In the genomic region with DNA sequence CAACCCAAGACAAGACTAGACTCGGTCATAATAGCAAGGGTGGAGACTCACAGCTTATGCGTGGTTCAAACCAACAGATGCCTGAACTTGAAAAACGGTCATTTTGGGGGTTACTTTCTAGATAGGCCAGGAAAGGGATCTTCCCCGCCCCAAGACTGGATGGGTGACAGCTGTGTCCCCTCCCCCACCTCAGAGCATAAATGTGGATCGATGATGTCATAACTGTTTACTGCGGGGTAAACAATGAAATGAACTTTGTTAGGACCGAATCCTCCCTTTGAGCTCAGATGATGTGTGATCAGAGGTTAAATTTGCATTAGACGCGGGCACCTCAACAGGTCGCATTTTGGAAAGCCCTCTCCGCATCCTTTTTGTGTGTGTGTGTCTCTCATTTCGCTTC, we compare ENCODE assay signal across 8 mouse cellular contexts. TPM values are rescaled to one million over a fixed set of nuclear protein-coding genes. Genes with fewer than 3 reads are reported as not detected.
A peak's percentile ranks its signal among the peaks of the same experiment; 100 is the strongest.
DNase-seq lines count a peak whose midpoint lies in the region; ATAC-seq and TF ChIP-seq lines count a peak whose summit lies in the region.

No protein-coding gene starts in this region.

- H3K9ac ChIP-seq in forebrain, embryonic 16.5 days (replicated peaks; ENCODE audit: low read depth, low read length), result peak overlapping the region; percentile 96
- peak overlapping the region; percentile 67; the same call in 1 of the 2 replicates for H3K9ac ChIP-seq in liver, embryonic 11.5 days (ENCODE audit: low read depth, low read length)

- H3K27ac ChIP-seq in layer of hippocampus, adult 2 months, result peak overlapping the region; percentile 91
- peak overlapping the region; percentile 99 for H3K27ac ChIP-seq in forebrain, embryonic 16.5 days (ENCODE audit: low read length)
- H3K27ac ChIP-seq in liver, embryonic 11.5 days (ENCODE audit: low read depth, low read length), result no peak overlapping the region
- no peak overlapping the region for H3K27ac ChIP-seq in cerebellum, adult 2 months (ENCODE audit: insufficient read depth, low read length)

- no peaks in the 10 kb centered on the region for H3K36me3 ChIP-seq in forebrain, embryonic 16.5 days (ENCODE audit: control insufficient read depth, insufficient read depth)
- H3K36me3 ChIP-seq in liver, embryonic 11.5 days (ENCODE audit: control insufficient read depth, insufficient read depth, low read length), result no peaks in the 10 kb centered on the region

- TF ChIP-seq CTCF in layer of hippocampus, adult 2 months (conservative IDR thresholded peaks at IDR 0.05), result no peak
- no peak for TF ChIP-seq CTCF in cerebellum, adult 2 months (IDR thresholded peaks at IDR 0.05; ENCODE audit: borderline replicate concordance, insufficient read depth, low read depth, low read length)

- no peak for ATAC-seq in forebrain, embryonic 16.5 days
- no peak for ATAC-seq in liver, embryonic 11.5 days (replicated peaks; ENCODE audit: low FRiP score)

- 1% methylated on average over 12 of the region's 12 CpGs for WGBS in forebrain, embryonic 16.5 days
- WGBS in liver, embryonic 11.5 days, result 8% methylated on average over 12 of the region's 12 CpGs
- 41% methylated on average over 12 of the region's 12 CpGs for WGBS in cerebellum, adult 2 months

- peaks cover 39% of the 10 kb centered on the region for H3K4me1 ChIP-seq in forebrain, embryonic 16.5 days (replicated peaks; ENCODE audit: control insufficient read depth, insufficient read depth, low read length)
- H3K4me1 ChIP-seq in liver, embryonic 11.5 days (replicated peaks; ENCODE audit: control insufficient read depth, insufficient read depth, low read length), result peaks cover 11% of the 10 kb centered on the region
- peaks cover 12% of the 10 kb centered on the region for H3K4me1 ChIP-seq in cerebellum, adult 2 months (ENCODE audit: control insufficient read depth, insufficient read depth, low read length)

- peak overlapping the region; percentile 93 for H3K4me3 ChIP-seq in layer of hippocampus, adult 2 months
- peak overlapping the region; percentile 93 for H3K4me3 ChIP-seq in forebrain, embryonic 16.5 days (replicated peaks; ENCODE audit: low read length)
- peak overlapping the region; percentile 68 for H3K4me3 ChIP-seq in liver, embryonic 11.5 days (ENCODE audit: low read depth, low read length)
- H3K4me3 ChIP-seq in cerebellum, adult 2 months (replicated peaks; ENCODE audit: insufficient read depth, low read depth, low read length), result no peak overlapping the region

- no peak for TF ChIP-seq POLR2A in cerebellum, adult 2 months (IDR thresholded peaks at IDR 0.05; ENCODE audit: borderline replicate concordance, insufficient read depth, low read length)

- no peak for DNase-seq in layer of hippocampus, adult 2 months (ENCODE audit: low spot score in 2 of 2)
- DNase-seq in layer of hippocampus, adult 9-10 months (ENCODE audit: low spot score), result no peak
- DNase-seq in liver, embryonic 11.5 days (ENCODE audit: low spot score), result no peak
- peak; percentile 82 for DNase-seq in retina, postnatal 1 day
- DNase-seq in c-Kit-positive CD71-positive TER-119-positive erythroid progenitor cells, embryonic 14.5 days (ENCODE audit: low spot score), result no peak
- no peak for DNase-seq in left cerebral cortex, adult 11 months (ENCODE audit: low spot score)
- no peak for DNase-seq in cerebellum, adult 2 months

- H3K27me3 ChIP-seq in forebrain, embryonic 16.5 days (replicated peaks; ENCODE audit: control insufficient read depth, insufficient read depth, low read length), result no peaks in the 10 kb centered on the region
- H3K27me3 ChIP-seq in liver, embryonic 11.5 days (replicated peaks; ENCODE audit: control insufficient read depth, insufficient read depth, low read length), result peaks cover 62% of the 10 kb centered on the region
- H3K27me3 ChIP-seq in cerebellum, adult 2 months (ENCODE audit: control insufficient read depth, insufficient read depth, low read length), result no peaks in the 10 kb centered on the region; the same call in 1 of the 2 replicates

- H3K9me3 ChIP-seq in forebrain, embryonic 16.5 days (ENCODE audit: control insufficient read depth, low read length), result no peaks in the 10 kb centered on the region
- H3K9me3 ChIP-seq in liver, embryonic 11.5 days (ENCODE audit: control insufficient read depth, low read length), result no peaks in the 10 kb centered on the region

- peak overlapping the region; percentile 88 for H3K4me2 ChIP-seq in forebrain, embryonic 16.5 days (ENCODE audit: low read length)
- peak overlapping the region; percentile 68 for H3K4me2 ChIP-seq in liver, embryonic 11.5 days

RNA-seq across cellular contexts. Expression of a gene that starts 1.0 kb away (rescaled TPM):
- 10 to 100 TPM; 25.7 to 31.1 TPM for total RNA-seq in layer of hippocampus, adult 2 months (2021)
- 11.2 and 11.5 TPM in 2 replicates for polyA plus RNA-seq in forebrain, embryonic 16.5 days (2015; fragmentation: Nextera tagmentation; extraction: Ambion mirVana)
- 5.0 and 5.6 TPM in 2 replicates for polyA plus RNA-seq in liver, embryonic 11.5 days (2014; fragmentation: Nextera tagmentation; extraction: Ambion mirVana)
- 12.6 and 12.8 TPM in 2 replicates for polyA plus RNA-seq in cerebellum, adult 2 months (2012; rRNA removed)

Comparison
In these comparisons a context has a peak if more than half of its experiments do, and no peak if none do; other contexts are left out.
1. H3K27ac ChIP-seq: peak in layer of hippocampus, adult 2 months (single experiment) and forebrain, embryonic 16.5 days (single experiment); none in liver, embryonic 11.5 days (single experiment) and cerebellum, adult 2 months (single experiment).